Mouse (Mus musculus): ENCODE results near the gene Tmem129. TPM values are rescaled to one million over a fixed set of nuclear protein-coding genes. Genes with fewer than 3 reads are reported as not detected.

Tmem129 gene
- polyA plus RNA-seq (2016; fragmentation: Nextera tagmentation; extraction: Ambion mirVana) = 31.8 and 37.5 TPM in 2 replicates

DNA sequence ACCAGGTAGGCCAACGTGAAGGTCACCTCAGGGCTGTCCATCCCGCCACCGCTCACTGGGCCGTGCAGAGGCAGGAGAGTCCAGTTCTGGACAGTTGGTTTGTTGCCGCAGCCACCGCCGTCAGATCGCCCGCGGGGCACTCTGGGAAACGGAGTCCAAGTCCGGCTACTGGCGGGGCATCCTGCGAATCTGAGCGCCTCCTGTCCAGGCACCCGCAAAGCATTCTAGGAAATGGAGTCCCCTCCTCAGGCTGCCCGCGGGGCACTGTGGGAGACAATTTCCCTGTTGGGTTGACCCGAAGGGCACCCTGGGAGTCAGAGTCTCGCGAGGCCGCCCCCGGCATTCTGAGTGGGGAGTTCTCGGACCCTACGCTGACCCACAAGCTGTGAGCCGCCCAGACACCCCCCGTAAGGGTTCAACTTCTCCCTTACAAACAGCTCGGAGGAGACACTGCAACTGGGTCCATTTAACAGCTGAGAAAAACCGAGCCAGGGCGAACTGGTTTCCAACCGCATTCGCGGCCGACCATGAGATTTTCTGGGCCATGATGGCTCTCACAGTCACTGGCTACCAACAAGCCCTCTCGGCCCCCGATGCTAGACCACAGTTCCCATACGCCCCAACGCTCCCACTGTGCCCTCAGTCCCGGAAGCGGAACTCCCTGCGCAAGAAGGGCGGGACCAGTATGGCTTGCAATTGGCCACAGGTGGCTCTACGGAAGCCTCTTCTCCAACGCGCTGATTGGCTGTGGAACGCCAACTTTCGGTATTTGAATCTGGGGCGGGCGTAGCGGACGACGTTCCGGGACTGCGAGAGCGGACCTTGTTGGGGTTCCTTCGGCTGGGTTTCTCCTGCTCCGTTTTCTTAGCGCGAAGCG is at the start of gene Tmem129, which contains the start of gene Tacc3:
TSS of gene Tmem129 (minus strand) at position 630 of the 877 bp plus-strand sequence.
TSS of gene Tacc3 (plus strand) at position 342 of the 877 bp plus-strand sequence.
- Histone ChIP-seq H3K27me3 (no peaks in the 10 kb centered on the region), H3K36me3 (peaks cover 47% of the 10 kb centered on the region), H3K9ac (replicated peaks) (peak within 1 kb of the TSS; percentile 82), H3K4me1 (peaks cover 37% of the 10 kb centered on the region), H3K9me3 (no peaks in the 10 kb centered on the region), H3K4me3 (peak within 1 kb of the TSS; percentile 59), H3K27ac (replicated peaks) (peak within 1 kb of the TSS; percentile 91), H3K4me2 (replicated peaks) (peak within 1 kb of the TSS; percentile 90)
- ATAC-seq (ENCODE audit: low FRiP score, low read depth) = peak; percentile 97
- WGBS = under 1% methylated on average over 60 of the region's 60 CpGs

DNA sequence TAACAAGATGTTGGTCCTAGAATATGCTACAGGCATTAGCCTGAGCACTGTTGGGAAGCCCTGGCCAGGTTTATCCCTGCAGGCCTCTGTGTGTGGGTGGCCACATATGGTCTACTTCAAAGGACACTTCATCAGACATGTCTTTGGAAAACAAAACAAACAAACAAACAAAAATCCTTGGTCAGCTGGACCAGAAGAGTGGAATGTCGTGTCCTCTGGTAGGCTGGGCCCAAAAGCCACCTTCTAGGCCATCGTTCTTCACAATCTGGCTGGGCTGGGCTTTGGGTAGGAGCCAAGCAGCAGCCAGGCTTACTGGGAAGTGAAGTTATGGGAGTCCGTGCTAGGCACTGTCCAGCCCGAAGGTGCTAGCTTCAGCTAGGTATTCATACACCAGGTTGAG is 48.9 kb upstream of the Tmem129 start:
- H3K27me3 ChIP-seq = peaks cover 66% of the 10 kb centered on the region
- no peak overlapping the region for H3K9ac ChIP-seq (replicated peaks)
- H3K4me3 ChIP-seq = no peak overlapping the region
- no peaks in the 10 kb centered on the region for H3K36me3 ChIP-seq
- H3K9me3 ChIP-seq = no peaks in the 10 kb centered on the region
- H3K4me2 ChIP-seq (replicated peaks) = no peak overlapping the region
- H3K4me1 ChIP-seq = peaks cover 41% of the 10 kb centered on the region
- H3K27ac ChIP-seq (replicated peaks) = no peak overlapping the region
- ATAC-seq (ENCODE audit: low FRiP score, low read depth) = no peak
- WGBS = 87% methylated on average over 4 of the region's 4 CpGs

DNA sequence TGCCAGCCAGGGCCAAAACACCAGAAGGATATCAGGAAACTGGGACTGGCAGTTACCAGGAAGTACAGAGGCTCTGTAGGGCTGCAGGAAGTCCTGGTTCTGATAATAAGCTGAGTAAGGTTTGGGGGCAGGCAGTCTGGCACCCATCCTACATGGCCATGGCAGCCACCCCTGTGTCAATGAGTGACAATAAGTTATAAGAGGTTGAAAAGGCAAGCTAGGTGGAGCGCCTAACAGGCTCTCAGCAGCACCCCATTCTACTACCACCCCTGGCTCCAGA is 48.1 kb upstream of the Tmem129 start:
- Histone ChIP-seq H3K4me2 (replicated peaks) (no peak overlapping the region), H3K9me3 (no peaks in the 10 kb centered on the region)
- WGBS = 100% methylated on average over 1 of the region's 1 CpGs

DNA sequence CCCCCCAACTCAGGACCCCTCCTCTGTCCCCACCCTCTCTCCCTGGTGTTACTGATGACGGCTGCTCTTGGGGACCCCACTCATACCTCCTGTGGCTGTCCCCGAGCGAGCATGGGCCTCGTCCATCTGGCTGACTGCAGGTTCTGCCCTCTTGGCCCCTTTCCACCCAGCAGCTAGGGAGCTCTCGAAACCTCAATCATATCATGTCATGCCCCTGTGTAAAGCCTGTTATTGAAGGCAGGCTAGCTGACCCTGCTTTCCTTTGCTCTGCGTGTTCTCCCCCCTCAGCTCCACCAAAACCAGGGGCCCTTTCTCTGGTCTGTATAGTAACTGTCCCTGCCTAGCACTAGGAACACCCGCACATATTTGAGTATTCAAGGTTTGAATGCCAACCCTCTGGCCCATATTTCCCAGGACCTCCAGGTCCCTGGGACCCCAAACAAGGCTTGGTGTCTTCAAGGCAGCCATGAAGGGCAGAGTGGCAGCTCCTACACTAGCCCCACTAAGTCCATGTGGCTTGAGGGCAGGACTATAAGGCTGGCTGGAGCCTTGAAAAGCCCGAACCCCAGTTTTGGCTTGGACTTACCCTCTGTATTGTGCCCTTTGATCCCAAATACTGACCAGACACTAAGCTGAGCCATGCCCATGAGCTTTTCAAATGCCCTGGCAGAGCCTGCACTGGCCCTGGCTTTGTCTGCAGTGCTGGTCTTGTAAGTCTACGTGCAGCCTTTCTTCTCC is 47.6 kb upstream of the Tmem129 start:
- H3K36me3 ChIP-seq = no peaks in the 10 kb centered on the region
- H3K27me3 ChIP-seq = peaks cover 73% of the 10 kb centered on the region
- H3K4me3 ChIP-seq = no peak overlapping the region
- peak overlapping the region; percentile 84 for H3K27ac ChIP-seq (replicated peaks)
- no peak overlapping the region; the same call in 1 of the 2 replicates for H3K9ac ChIP-seq (replicated peaks)
- ATAC-seq (ENCODE audit: low FRiP score, low read depth) = no peak; the same call in 1 of the 2 replicates
- H3K4me2 ChIP-seq (replicated peaks) = peak overlapping the region; percentile 25
- peaks cover 49% of the 10 kb centered on the region for H3K4me1 ChIP-seq
- 14% methylated on average over 9 of the region's 9 CpGs for WGBS
- no peaks in the 10 kb centered on the region for H3K9me3 ChIP-seq

More for the DNA sequence above, 48.1 kb upstream of the Tmem129 start:
- H3K36me3 ChIP-seq = no peaks in the 10 kb centered on the region
- H3K27me3 ChIP-seq = peaks cover 70% of the 10 kb centered on the region
- no peak overlapping the region for H3K4me3 ChIP-seq
- H3K27ac ChIP-seq (replicated peaks) = peak overlapping the region; percentile 84
- no peak overlapping the region; the same call in 1 of the 2 replicates for H3K9ac ChIP-seq (replicated peaks)
- peaks cover 45% of the 10 kb centered on the region for H3K4me1 ChIP-seq
- no peak for ATAC-seq (ENCODE audit: low FRiP score, low read depth)

DNA sequence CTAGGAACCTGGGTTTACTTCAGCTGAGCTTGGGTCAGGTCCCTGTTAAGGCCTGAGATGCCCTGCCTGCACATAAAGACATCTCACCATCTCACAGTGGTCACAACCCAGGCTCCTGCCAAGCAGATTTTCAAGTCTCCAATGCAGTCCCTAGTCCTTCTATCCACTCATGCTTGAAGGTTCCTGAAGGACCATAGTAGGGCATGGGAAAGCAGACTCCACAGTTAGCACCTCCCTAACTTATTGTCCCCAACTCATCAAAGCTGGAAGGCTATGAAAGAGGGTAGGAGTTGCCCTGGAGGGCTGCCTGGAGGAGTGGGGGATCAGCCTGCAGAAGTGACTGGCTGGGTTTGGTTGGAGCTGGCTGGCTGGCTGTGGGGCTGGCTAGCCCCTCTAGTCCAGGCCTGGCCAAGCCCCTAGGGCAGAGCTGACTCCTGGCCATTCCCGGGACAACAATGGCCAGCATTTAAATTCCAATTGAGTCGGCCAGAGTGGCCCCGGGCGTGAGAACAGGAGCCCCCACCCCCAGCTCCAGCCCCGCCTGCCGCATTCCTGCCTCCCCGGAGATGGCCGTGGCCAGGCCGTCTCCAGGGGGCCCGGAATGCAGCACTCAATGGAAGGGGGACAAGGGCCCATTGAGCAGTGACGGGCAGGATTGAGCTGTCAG is 46.9 kb upstream of the Tmem129 start:
- no peak overlapping the region for H3K4me3 ChIP-seq
- H3K4me2 ChIP-seq (replicated peaks) = peak overlapping the region; percentile 25
- WGBS = 2% methylated on average over 11 of the region's 11 CpGs
- no peaks in the 10 kb centered on the region for H3K9me3 ChIP-seq
- H3K4me1 ChIP-seq = peaks cover 56% of the 10 kb centered on the region
- H3K9ac ChIP-seq (replicated peaks) = 0 out of 2 replicates have a peak overlapping the region, but pooled peaks have one; percentile 21
- H3K27me3 ChIP-seq = peaks cover 73% of the 10 kb centered on the region
- H3K27ac ChIP-seq (replicated peaks) = peak overlapping the region; percentile 84
- H3K36me3 ChIP-seq = no peaks in the 10 kb centered on the region
- ATAC-seq (ENCODE audit: low FRiP score, low read depth) = peak; percentile 88

DNA sequence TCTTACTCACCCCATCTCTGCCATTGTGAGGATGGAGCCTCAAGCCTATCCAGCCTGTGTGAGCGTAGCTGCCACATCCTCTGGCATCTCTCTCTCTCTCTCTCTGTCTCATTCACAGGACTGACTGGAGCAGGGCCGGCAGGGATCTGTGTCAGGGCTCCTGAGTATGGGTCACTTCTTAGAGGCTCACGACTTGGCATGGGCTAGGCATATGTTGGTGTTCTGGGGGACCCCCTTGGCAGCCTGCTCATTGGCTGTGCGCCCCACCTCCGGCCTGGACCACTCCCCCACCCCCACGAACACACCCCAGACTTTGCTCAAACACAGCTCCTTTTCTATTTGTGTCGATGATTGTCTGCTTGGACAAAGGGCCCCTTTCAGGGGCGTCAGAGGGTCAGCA is 45.8 kb upstream of the Tmem129 start:
- H3K27me3 ChIP-seq = peaks cover 76% of the 10 kb centered on the region
- WGBS = 17% methylated on average over 8 of the region's 8 CpGs
- peaks cover 64% of the 10 kb centered on the region for H3K4me1 ChIP-seq
- peak overlapping the region; percentile 84 for H3K27ac ChIP-seq (replicated peaks)
- H3K36me3 ChIP-seq = no peaks in the 10 kb centered on the region
- H3K9ac ChIP-seq (replicated peaks) = peak overlapping the region; percentile 17; the same call in 1 of the 2 replicates
- H3K4me2 ChIP-seq (replicated peaks) = no peak overlapping the region; the same call in 1 of the 2 replicates
- no peak for ATAC-seq (ENCODE audit: low FRiP score, low read depth)
- no peaks in the 10 kb centered on the region for H3K9me3 ChIP-seq
- H3K4me3 ChIP-seq = no peak overlapping the region

DNA sequence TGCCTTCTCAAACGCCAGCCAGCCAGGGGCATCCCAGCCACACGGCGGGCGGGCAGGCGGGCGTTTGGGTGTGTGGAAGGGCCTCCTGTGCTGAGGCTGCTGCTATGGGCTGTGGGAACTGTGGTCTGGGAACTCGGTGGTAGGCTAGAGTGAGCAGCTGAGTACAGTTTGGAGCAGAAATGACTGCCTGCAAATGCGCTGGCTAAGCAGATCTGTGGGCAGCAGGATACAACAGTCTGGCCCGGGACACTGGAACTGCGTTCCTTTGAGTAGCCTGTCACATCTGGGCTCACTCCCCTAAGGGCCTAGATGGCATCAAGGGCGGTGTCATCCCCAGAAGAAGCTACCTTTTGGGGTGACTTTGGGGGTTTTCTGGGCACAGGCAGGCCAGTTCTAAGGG is 43.6 kb upstream of the Tmem129 start:
- H3K9me3 ChIP-seq = no peaks in the 10 kb centered on the region
- H3K4me1 ChIP-seq = peaks cover 86% of the 10 kb centered on the region
- no peaks in the 10 kb centered on the region for H3K36me3 ChIP-seq
- peaks cover 78% of the 10 kb centered on the region for H3K27me3 ChIP-seq
- H3K9ac ChIP-seq (replicated peaks) = no peak overlapping the region
- H3K4me2 ChIP-seq (replicated peaks) = no peak overlapping the region
- WGBS = 89% methylated on average over 11 of the region's 11 CpGs
- H3K27ac ChIP-seq (replicated peaks) = no peak overlapping the region
- no peak for ATAC-seq (ENCODE audit: low FRiP score, low read depth)
- no peak overlapping the region for H3K4me3 ChIP-seq

DNA sequence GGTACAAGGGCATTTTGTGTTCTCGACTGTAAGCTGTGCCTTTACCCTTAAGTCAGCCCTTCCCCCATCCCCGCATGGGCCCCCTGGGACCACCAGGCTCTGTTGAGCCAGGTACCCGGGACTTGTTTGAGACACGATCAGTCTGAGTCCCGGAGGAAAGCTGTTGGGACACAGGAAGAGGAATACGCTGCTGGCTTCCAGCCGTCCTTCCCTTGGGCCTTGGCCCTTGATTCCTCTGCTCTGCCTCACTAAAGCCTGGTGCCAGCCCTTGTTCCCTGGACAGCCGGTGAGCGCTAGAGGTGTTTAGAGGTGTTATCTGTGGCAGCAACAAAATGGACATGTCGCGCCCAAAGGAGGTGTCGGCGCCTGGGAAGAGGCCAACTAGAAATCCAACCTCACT is 41.8 kb upstream of the Tmem129 start:
- Histone ChIP-seq H3K36me3 (no peaks in the 10 kb centered on the region), H3K9me3 (no peaks in the 10 kb centered on the region), H3K27ac (replicated peaks) (no peak overlapping the region), H3K27me3 (peaks cover 82% of the 10 kb centered on the region), H3K4me3 (no peak overlapping the region), H3K9ac (replicated peaks) (no peak overlapping the region), H3K4me1 (peaks cover 86% of the 10 kb centered on the region), H3K4me2 (replicated peaks) (no peak overlapping the region)
- ATAC-seq (ENCODE audit: low FRiP score, low read depth) = no peak
- WGBS = 50% methylated on average over 13 of the region's 13 CpGs

DNA sequence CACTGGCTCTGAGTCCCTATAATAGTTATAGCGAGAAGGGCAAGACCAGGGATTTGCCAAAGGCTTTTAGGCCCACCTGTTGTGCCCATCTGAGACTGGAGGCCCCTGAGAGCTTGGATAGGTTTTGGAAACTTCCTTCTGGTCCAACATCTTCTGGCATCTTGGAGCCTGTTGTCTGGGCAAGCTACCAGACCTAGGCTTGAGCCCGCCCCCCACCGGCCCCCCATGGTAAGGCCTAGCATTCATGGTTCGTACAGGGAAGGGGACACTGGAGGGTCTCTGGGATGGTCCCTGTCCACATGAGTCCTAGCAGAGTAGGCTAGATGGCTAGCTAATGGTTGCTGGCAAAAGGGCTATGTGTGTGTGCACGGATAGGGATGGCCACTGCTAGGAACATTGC is 40.5 kb upstream of the Tmem129 start:
- 83% methylated on average over 5 of the region's 5 CpGs for WGBS
- Histone ChIP-seq H3K4me1 (peaks cover 86% of the 10 kb centered on the region), H3K27me3 (peaks cover 92% of the 10 kb centered on the region), H3K4me3 (no peak overlapping the region), H3K9ac (replicated peaks) (no peak overlapping the region), H3K36me3 (no peaks in the 10 kb centered on the region), H3K27ac (replicated peaks) (peak overlapping the region; percentile 52), H3K9me3 (no peaks in the 10 kb centered on the region), H3K4me2 (replicated peaks) (no peak overlapping the region)
- ATAC-seq (ENCODE audit: low FRiP score, low read depth) = no peak

DNA sequence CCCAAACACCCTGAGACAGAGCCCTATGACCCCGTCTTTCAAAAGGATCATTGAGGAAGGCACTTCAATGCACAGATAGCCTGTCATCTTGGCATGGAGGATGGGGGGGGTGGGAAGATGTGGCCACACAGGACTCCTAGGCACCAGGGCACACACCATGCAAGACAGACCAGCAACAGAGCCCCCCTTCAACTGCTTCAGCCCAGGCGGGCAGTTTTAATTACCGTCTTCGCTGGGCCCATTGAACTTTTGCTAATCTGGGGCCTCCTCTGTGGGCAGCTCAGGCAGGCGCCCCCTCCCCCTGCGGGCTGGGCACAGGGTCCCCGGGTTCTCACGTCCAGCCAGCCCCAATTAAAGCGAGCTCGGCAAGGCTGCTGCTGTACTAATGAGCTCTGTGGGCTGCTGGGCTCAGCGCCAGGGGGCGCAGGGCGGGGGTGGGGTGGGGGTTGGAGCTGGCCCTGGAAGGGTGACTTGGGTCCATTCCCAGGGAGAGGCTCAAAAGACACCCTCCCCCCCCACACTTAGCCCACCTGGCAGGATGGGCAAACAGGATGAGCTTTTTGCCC is 39.8 kb upstream of the Tmem129 start:
- H3K9ac ChIP-seq (replicated peaks) = no peak overlapping the region
- WGBS = 9% methylated on average over 12 of the region's 13 CpGs
- peaks cover 88% of the 10 kb centered on the region for H3K4me1 ChIP-seq
- no peaks in the 10 kb centered on the region for H3K36me3 ChIP-seq
- H3K9me3 ChIP-seq = no peaks in the 10 kb centered on the region
- H3K4me3 ChIP-seq = no peak overlapping the region
- 0 out of 2 replicates have a peak overlapping the region, but pooled peaks have one; percentile 13 for H3K4me2 ChIP-seq (replicated peaks)
- ATAC-seq (ENCODE audit: low FRiP score, low read depth) = peak; percentile 13; the same call in 1 of the 2 replicates
- H3K27ac ChIP-seq (replicated peaks) = peak overlapping the region; percentile 52
- H3K27me3 ChIP-seq = peaks cover 94% of the 10 kb centered on the region

DNA sequence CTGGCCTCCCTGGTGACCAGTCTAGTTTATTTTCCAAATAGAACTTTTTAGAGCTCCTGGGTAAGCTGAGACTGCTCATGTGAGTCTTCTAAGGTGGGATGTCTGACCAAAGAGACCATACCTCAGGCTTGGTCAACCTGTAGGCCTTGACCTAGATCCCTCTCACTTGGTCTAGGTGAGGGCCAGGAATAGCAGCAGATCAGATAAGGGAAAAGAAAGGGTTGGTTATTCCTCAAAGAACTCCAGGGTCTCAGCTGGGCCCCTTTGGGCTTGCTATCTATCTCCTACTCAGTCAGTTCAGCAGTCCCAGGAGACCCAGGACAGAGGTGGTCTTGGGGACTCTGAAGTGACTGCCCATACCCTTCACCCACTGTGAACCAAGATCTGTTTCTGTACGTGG is 39.3 kb upstream of the Tmem129 start:
- peaks cover 94% of the 10 kb centered on the region for H3K27me3 ChIP-seq
- H3K36me3 ChIP-seq = no peaks in the 10 kb centered on the region
- 5% methylated on average over 1 of the region's 1 CpGs for WGBS
- no peaks in the 10 kb centered on the region for H3K9me3 ChIP-seq
- H3K4me3 ChIP-seq = no peak overlapping the region
- peaks cover 92% of the 10 kb centered on the region for H3K4me1 ChIP-seq
- no peak overlapping the region for H3K9ac ChIP-seq (replicated peaks)
- H3K4me2 ChIP-seq (replicated peaks) = 0 out of 2 replicates have a peak overlapping the region, but pooled peaks have one; percentile 13
- ATAC-seq (ENCODE audit: low FRiP score, low read depth) = no peak
- peak overlapping the region; percentile 52; the same call in 1 of the 2 replicates for H3K27ac ChIP-seq (replicated peaks)

Measured in midbrain, embryonic 12.5 days (tissue).